Mouse (Mus musculus): ENCODE measurements around the gene Mmaa. TPM values are rescaled to one million over a fixed set of nuclear protein-coding genes. Genes with fewer than 3 reads are reported as not detected.

Gene Mmaa
- polyA plus RNA-seq, 1 experiment from 2014 or later, result 15.0 TPM

DNA sequence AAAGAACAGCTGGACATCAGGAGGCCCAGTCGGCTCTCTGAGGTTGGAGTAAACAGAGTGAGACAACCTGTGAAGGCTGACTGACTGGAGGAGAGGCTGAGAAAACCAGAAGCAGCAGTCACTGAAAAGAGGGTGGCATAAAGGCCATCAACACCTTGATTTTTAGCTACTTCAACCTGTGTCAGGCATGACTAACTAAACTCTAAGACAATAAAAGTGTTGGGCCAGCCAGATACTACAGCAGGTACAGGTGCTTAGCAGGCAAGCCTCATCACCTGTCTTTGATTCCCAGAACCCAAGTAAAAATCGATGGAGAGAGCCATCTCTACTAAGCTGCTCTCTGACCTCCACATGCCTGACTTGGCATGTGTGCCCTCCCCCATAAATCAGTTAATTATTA lies 6.1 kb downstream of the Mmaa start:
- no peaks in the 10 kb centered on the region for H3K27me3 ChIP-seq (ENCODE audit: control insufficient read depth, insufficient read depth, low read length)
- no peak for ATAC-seq (ENCODE audit: insufficient number of reproducible peaks, insufficient read depth, low FRiP score, low read depth)
- H3K9me3 ChIP-seq (ENCODE audit: control insufficient read depth, low read length), result no peaks in the 10 kb centered on the region
- peaks cover 8% of the 10 kb centered on the region; the same call in 1 of the 2 replicates for H3K36me3 ChIP-seq (ENCODE audit: control insufficient read depth, insufficient read depth, low read length)
- no peak overlapping the region for H3K27ac ChIP-seq (replicated peaks in 1 of 2; ENCODE audit: control insufficient read depth in 1 of 2, insufficient read depth in 1 of 2, low read depth in 2 of 2, low read length in 2 of 2)
- H3K4me1 ChIP-seq (ENCODE audit: control insufficient read depth in 2 of 2, insufficient read depth in 2 of 2, low read length in 2 of 2), result peaks cover 4 to 13% of the 10 kb centered on the region in 2 experiments; a peak in 3 of 4 replicates
- no peak overlapping the region for H3K4me2 ChIP-seq (ENCODE audit: low read length)
- H3K4me3 ChIP-seq (ENCODE audit: control insufficient read depth in 1 of 2, insufficient read depth in 1 of 2, low read depth in 1 of 2, low read length in 2 of 2), result no peak overlapping the region
- H3K9ac ChIP-seq (ENCODE audit: low read length), result no peak overlapping the region
- WGBS, result 69% methylated on average over 2 of the region's 2 CpGs

GRCm38 (mm10) chr8:79288250-79288649 lies 6.5 kb downstream of the Mmaa start:
- Histone ChIP-seq H3K4me3 (ENCODE audit: control insufficient read depth in 1 of 2, insufficient read depth in 1 of 2, low read depth in 1 of 2, low read length in 2 of 2) (no peak overlapping the region), H3K27me3 (ENCODE audit: control insufficient read depth, insufficient read depth, low read length) (no peaks in the 10 kb centered on the region), H3K9me3 (ENCODE audit: control insufficient read depth, low read length) (no peaks in the 10 kb centered on the region), H3K36me3 (ENCODE audit: control insufficient read depth, insufficient read depth, low read length) (peaks cover 12% of the 10 kb centered on the region), H3K9ac (ENCODE audit: low read length) (no peak overlapping the region), H3K4me1 (ENCODE audit: control insufficient read depth in 2 of 2, insufficient read depth in 2 of 2, low read length in 2 of 2) (peaks cover 3 to 8% of the 10 kb centered on the region in 2 experiments; a peak in 3 of 4 replicates), H3K27ac (replicated peaks in 1 of 2; ENCODE audit: control insufficient read depth in 1 of 2, insufficient read depth in 1 of 2, low read depth in 2 of 2, low read length in 2 of 2) (no peak overlapping the region), H3K4me2 (ENCODE audit: low read length) (no peak overlapping the region)
- WGBS, result 87% methylated on average over 4 of the region's 4 CpGs
- ATAC-seq (ENCODE audit: insufficient number of reproducible peaks, insufficient read depth, low FRiP score, low read depth), result no peak

DNA sequence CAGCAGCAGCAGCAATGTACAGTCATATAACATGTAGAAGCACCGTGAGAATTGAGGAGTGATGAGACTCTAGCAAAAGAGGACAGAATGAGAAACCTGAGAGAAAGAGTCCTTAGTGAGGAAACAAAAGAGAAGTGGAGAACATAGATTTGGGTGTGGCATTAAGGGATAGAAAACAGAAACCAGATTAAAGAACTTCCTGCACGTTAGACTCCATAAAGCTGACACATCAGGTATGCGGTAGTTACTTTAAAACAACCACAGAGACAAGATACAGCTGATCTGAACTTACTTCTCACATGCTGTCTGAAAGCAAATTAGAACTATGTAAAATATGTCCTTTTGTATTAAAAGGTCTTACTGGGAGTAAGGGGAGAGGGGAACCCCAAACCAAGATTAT lies 8.3 kb downstream of the Mmaa start:
- Histone ChIP-seq H3K36me3 (ENCODE audit: control insufficient read depth, insufficient read depth, low read length) (peaks cover 16% of the 10 kb centered on the region), H3K4me2 (ENCODE audit: low read length) (no peak overlapping the region), H3K27me3 (ENCODE audit: control insufficient read depth, insufficient read depth, low read length) (no peaks in the 10 kb centered on the region), H3K9me3 (ENCODE audit: control insufficient read depth, low read length) (no peaks in the 10 kb centered on the region), H3K9ac (ENCODE audit: low read length) (no peak overlapping the region), H3K4me1 (ENCODE audit: control insufficient read depth in 2 of 2, insufficient read depth in 2 of 2, low read length in 2 of 2) (no peaks in the 10 kb centered on the region), H3K4me3 (ENCODE audit: control insufficient read depth in 1 of 2, insufficient read depth in 1 of 2, low read depth in 1 of 2, low read length in 2 of 2) (no peak overlapping the region), H3K27ac (replicated peaks in 1 of 2; ENCODE audit: control insufficient read depth in 1 of 2, insufficient read depth in 1 of 2, low read depth in 2 of 2, low read length in 2 of 2) (no peak overlapping the region)
- 83% methylated on average over 3 of the region's 3 CpGs for WGBS
- no peak for ATAC-seq (ENCODE audit: insufficient number of reproducible peaks, insufficient read depth, low FRiP score, low read depth)

- Histone ChIP-seq H3K27me3 (ENCODE audit: control insufficient read depth, insufficient read depth, low read length) (no peaks in the 10 kb centered on the region), H3K36me3 (ENCODE audit: control insufficient read depth, insufficient read depth, low read length) (peaks cover 27% of the 10 kb centered on the region), H3K27ac (replicated peaks in 1 of 2; ENCODE audit: control insufficient read depth in 1 of 2, insufficient read depth in 1 of 2, low read depth in 2 of 2, low read length in 2 of 2) (no peak overlapping the region), H3K9ac (ENCODE audit: low read length) (no peak overlapping the region), H3K9me3 (ENCODE audit: control insufficient read depth, low read length) (no peaks in the 10 kb centered on the region), H3K4me3 (ENCODE audit: control insufficient read depth in 1 of 2, insufficient read depth in 1 of 2, low read depth in 1 of 2, low read length in 2 of 2) (no peak overlapping the region), H3K4me1 (ENCODE audit: control insufficient read depth in 2 of 2, insufficient read depth in 2 of 2, low read length in 2 of 2) (no peaks in the 10 kb centered on the region), H3K4me2 (ENCODE audit: low read length) (no peak overlapping the region)
- no peak for ATAC-seq (ENCODE audit: insufficient number of reproducible peaks, insufficient read depth, low FRiP score, low read depth)
- 94% methylated on average over 3 of the region's 3 CpGs for whole genome bisulfite sequencing
Observed at GRCm38 (mm10) chr8:79284626-79285025, 10.1 kb downstream of the Mmaa start.

- ATAC-seq (ENCODE audit: insufficient number of reproducible peaks, insufficient read depth, low FRiP score, low read depth), result no peak
- H3K4me2 ChIP-seq (ENCODE audit: low read length), result no peak overlapping the region
- WGBS, result 87% methylated on average over 6 of the region's 6 CpGs
- no peak overlapping the region for H3K4me3 ChIP-seq (ENCODE audit: control insufficient read depth in 1 of 2, insufficient read depth in 1 of 2, low read depth in 1 of 2, low read length in 2 of 2)
- peaks cover 38% of the 10 kb centered on the region for H3K36me3 ChIP-seq (ENCODE audit: control insufficient read depth, insufficient read depth, low read length)
- no peak overlapping the region for H3K27ac ChIP-seq (replicated peaks in 1 of 2; ENCODE audit: control insufficient read depth in 1 of 2, insufficient read depth in 1 of 2, low read depth in 2 of 2, low read length in 2 of 2)
- H3K4me1 ChIP-seq (ENCODE audit: control insufficient read depth in 2 of 2, insufficient read depth in 2 of 2, low read length in 2 of 2), result peaks cover 2 to 4% of the 10 kb centered on the region in 2 experiments; a peak in 1 of 4 replicates
- no peaks in the 10 kb centered on the region for H3K27me3 ChIP-seq (ENCODE audit: control insufficient read depth, insufficient read depth, low read length)
- H3K9ac ChIP-seq (ENCODE audit: low read length), result no peak overlapping the region
- no peaks in the 10 kb centered on the region for H3K9me3 ChIP-seq (ENCODE audit: control insufficient read depth, low read length)
Observed at GRCm38 (mm10) chr8:79281376-79281890, 13.3 kb downstream of the Mmaa start.

- Histone ChIP-seq H3K36me3 (ENCODE audit: control insufficient read depth, insufficient read depth, low read length) (peaks cover 43% of the 10 kb centered on the region), H3K27ac (replicated peaks in 1 of 2; ENCODE audit: control insufficient read depth in 1 of 2, insufficient read depth in 1 of 2, low read depth in 2 of 2, low read length in 2 of 2) (no peak overlapping the region), H3K9ac (ENCODE audit: low read length) (no peak overlapping the region), H3K4me2 (ENCODE audit: low read length) (no peak overlapping the region), H3K27me3 (ENCODE audit: control insufficient read depth, insufficient read depth, low read length) (no peaks in the 10 kb centered on the region), H3K4me1 (ENCODE audit: control insufficient read depth in 2 of 2, insufficient read depth in 2 of 2, low read length in 2 of 2) (peaks cover 10 to 15% of the 10 kb centered on the region in 2 experiments), H3K4me3 (ENCODE audit: control insufficient read depth in 1 of 2, insufficient read depth in 1 of 2, low read depth in 1 of 2, low read length in 2 of 2) (no peak overlapping the region), H3K9me3 (ENCODE audit: control insufficient read depth, low read length) (no peaks in the 10 kb centered on the region)
- no peak for ATAC-seq (ENCODE audit: insufficient number of reproducible peaks, insufficient read depth, low FRiP score, low read depth)
- 46% methylated on average over 8 of the region's 8 CpGs for WGBS
Observed at GRCm38 (mm10) chr8:79277264-79277870, 17.4 kb downstream of the Mmaa start.

GRCm38 (mm10) chr8:79274940-79275339 lies 19.8 kb downstream of the Mmaa start:
- Histone ChIP-seq H3K4me2 (ENCODE audit: low read length) (no peak overlapping the region), H3K9ac (ENCODE audit: low read length) (no peak overlapping the region), H3K4me1 (ENCODE audit: control insufficient read depth in 2 of 2, insufficient read depth in 2 of 2, low read length in 2 of 2) (peaks cover 10 to 15% of the 10 kb centered on the region in 2 experiments), H3K9me3 (ENCODE audit: control insufficient read depth, low read length) (no peaks in the 10 kb centered on the region), H3K4me3 (ENCODE audit: control insufficient read depth in 1 of 2, insufficient read depth in 1 of 2, low read depth in 1 of 2, low read length in 2 of 2) (no peak overlapping the region), H3K27me3 (ENCODE audit: control insufficient read depth, insufficient read depth, low read length) (no peaks in the 10 kb centered on the region), H3K36me3 (ENCODE audit: control insufficient read depth, insufficient read depth, low read length) (peaks cover 59% of the 10 kb centered on the region), H3K27ac (replicated peaks in 1 of 2; ENCODE audit: control insufficient read depth in 1 of 2, insufficient read depth in 1 of 2, low read depth in 2 of 2, low read length in 2 of 2) (no peak overlapping the region)
- 88% methylated on average over 10 of the region's 10 CpGs for WGBS
- no peak for ATAC-seq (ENCODE audit: insufficient number of reproducible peaks, insufficient read depth, low FRiP score, low read depth)

GRCm38 (mm10) chr8:79273776-79274175 lies 21.0 kb downstream of the Mmaa start:
- WGBS, result 35% methylated on average over 6 of the region's 6 CpGs
- peaks cover 10 to 15% of the 10 kb centered on the region in 2 experiments for H3K4me1 ChIP-seq (ENCODE audit: control insufficient read depth in 2 of 2, insufficient read depth in 2 of 2, low read length in 2 of 2)
- ATAC-seq (ENCODE audit: insufficient number of reproducible peaks, insufficient read depth, low FRiP score, low read depth), result peak; percentile 47
- no peak overlapping the region for H3K4me3 ChIP-seq (ENCODE audit: control insufficient read depth in 1 of 2, insufficient read depth in 1 of 2, low read depth in 1 of 2, low read length in 2 of 2)
- peak overlapping the region; percentile 49 to 62 for H3K27ac ChIP-seq (replicated peaks in 1 of 2; ENCODE audit: control insufficient read depth in 1 of 2, insufficient read depth in 1 of 2, low read depth in 2 of 2, low read length in 2 of 2)
- no peak overlapping the region for H3K9ac ChIP-seq (ENCODE audit: low read length)
- H3K27me3 ChIP-seq (ENCODE audit: control insufficient read depth, insufficient read depth, low read length), result no peaks in the 10 kb centered on the region
- H3K4me2 ChIP-seq (ENCODE audit: low read length), result 0 out of 2 replicates have a peak overlapping the region, but pooled peaks have one; percentile 19
- H3K36me3 ChIP-seq (ENCODE audit: control insufficient read depth, insufficient read depth, low read length), result peaks cover 56% of the 10 kb centered on the region
- H3K9me3 ChIP-seq (ENCODE audit: control insufficient read depth, low read length), result no peaks in the 10 kb centered on the region
